Mouse (Mus musculus): ENCODE results near the gene Gm15091.
"Not testable (repeated sequence)": the region's sequence is repeated elsewhere in the genome, so short reads cannot be mapped to it uniquely, and the experiment has no call there.

The Gm15091 gene

DNA sequence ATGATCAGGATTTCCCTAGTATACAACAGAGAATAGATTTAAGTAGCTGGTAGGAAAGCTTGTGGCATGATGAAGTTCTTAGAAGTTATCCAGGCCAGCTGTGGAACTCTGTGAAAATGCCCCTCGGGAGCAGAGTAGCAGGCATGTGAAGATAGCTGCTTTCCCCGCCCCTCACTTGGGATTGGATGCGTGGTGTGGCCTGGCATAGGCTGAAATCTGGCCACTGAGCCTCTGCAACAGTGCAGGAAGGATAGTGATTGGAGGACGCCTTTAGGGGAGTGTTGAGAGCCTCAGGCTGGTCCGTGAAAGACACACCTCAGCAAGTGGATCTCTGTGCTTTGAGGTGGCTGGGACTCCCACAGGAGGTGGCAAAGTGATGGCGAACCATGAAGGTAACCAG, at the start of gene Gm15091:
TSS of gene Gm15091 (plus strand) at position 301 of the 400 bp plus-strand sequence.
- DNase-seq (ENCODE audit: low read depth in 1 of 2, low spot score in 2 of 2) = not testable (repeated sequence)

Measured in monocyte, adult 2 months (primary cell).